Mouse (Mus musculus): ENCODE measurements around the gene Prdm5. TPM values are rescaled to one million over a fixed set of nuclear protein-coding genes. Genes with fewer than 3 reads are reported as not detected.

Gene Prdm5
- total RNA-seq (2021), result 10 to 100 TPM; 10.1 to 11.7 TPM
- long read RNA-seq, experiment 1, partial matches to known transcripts, result 0 of 5 reads
- long read RNA-seq, experiment 1, other reads (novel, unspliced or antisense), result 2 of 5 reads
- long read RNA-seq, experiment 2, partial matches to known transcripts, result 0 of 4 reads
- long read RNA-seq, experiment 2, other reads (novel, unspliced or antisense), result 3 of 4 reads

- peak; percentile 48 to 50 for DNase-seq (ENCODE audit: low spot score in 2 of 2)
Observed at GRCm38 (mm10) chr6:65778861-65779688, at the start of gene Prdm5. TSS of gene Prdm5 (plus strand) at chr6:65778988.

DNA sequence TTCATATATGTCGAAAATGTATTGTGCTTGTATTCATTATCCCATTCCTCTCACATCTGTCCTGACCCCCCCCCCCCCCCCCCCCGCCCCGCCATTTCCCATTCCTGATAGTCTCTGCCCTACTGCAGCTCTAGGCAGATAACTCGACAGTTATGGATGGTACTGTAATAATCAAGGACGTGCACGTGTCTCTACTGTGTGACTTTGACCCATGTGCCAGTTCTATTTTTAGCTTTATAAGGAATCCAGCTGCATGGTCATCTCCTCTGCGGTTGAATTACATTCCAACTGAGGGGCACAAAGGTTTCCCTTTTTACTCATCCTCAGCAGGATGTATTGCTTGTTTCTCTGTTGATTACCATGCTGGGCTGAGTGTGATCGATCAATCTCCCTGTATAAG is 39.3 kb upstream of the Prdm5 start:
- no peak for DNase-seq (ENCODE audit: low spot score in 2 of 2)

DNA sequence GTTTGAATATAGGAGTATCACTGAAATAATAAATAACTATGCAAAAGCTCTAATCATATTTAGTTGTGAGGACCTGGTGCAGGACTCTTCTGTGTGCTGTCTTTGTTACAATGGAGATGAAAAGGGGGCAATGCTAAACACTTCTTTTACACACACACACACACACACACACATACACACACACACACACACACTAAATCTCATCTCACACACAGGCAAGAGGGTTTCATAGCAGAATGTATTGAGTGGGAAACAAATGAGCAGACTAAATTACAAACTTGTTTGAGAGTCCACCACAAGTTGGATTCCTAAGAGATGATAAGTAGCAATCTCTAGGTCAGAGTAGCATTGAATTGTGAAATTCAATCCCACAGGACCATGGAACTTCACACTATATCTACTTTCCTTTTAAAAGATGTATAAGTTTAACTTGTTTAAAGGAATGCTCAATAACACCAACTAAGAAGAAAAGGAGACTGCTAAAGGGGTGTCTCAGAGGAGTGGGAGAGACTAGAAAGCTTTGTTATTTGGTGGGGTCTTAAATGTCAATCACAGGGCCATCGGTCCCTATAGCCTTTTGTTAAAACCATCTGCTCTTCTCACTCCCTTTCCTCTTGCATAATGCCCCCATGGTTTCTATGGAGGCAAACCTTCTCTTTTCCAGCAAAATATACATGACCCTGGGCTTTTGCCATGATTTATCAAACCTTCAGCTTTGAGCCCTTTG is 35.5 kb upstream of the Prdm5 start:
- no peak for DNase-seq (ENCODE audit: low spot score in 2 of 2)

- DNase-seq (ENCODE audit: low spot score in 2 of 2), result no peak
Observed at GRCm38 (mm10) chr6:65743871-65744202, 35.0 kb upstream of the Prdm5 start.

DNA sequence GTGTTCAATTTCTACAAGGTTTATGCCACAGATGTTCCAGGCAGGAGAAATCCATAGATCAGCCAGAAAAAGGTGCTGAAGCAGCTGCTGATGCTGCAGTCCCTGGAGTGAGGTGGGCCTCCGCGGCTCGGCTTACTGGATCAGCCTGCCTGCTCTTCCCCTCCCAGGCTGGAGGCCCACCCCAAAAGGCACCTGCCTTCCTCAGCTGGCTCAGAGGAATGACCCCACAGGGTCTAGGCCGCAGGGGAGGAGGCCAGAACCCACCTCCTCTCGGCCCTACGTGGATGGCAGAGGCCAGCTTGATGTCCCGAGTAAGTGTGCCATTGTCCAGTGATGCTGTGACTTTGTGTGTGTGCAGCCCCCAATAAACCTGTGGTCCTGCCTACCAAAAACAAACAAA is 20.6 kb upstream of the Prdm5 start:
- DNase-seq (ENCODE audit: low spot score in 2 of 2), result no peak

GRCm38 (mm10) chr6:65759174-65759573 is 19.6 kb upstream of the Prdm5 start:
- no peak for DNase-seq (ENCODE audit: low spot score in 2 of 2)

GRCm38 (mm10) chr6:65760073-65760472 is 18.7 kb upstream of the Prdm5 start:
- DNase-seq (ENCODE audit: low spot score in 2 of 2), result no peak

DNA sequence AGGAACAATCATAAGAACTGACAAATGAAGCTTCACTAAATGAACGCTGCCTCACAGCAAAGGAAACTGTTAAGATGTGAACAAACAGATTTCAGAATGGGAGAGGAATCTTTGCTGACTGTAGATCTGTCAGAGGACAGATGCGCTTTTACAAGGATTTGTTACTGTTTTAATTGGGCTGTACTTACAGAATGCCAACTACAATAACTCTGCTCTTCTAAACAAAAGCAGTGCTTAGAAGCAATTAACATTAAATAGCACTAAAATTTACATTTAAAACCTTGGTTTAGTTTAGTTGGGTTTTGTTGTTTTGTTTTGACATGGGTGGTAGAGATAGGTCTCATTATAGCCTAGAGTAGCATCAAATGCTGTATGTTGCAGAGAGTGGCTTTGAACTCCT is 14.3 kb upstream of the Prdm5 start:
- no peak for DNase-seq (ENCODE audit: low spot score in 2 of 2)

GRCm38 (mm10) chr6:65765057-65765456 is 13.7 kb upstream of the Prdm5 start:
- DNase-seq (ENCODE audit: low spot score in 2 of 2), result peak in 1 of 2 experiments; percentile 26

DNA sequence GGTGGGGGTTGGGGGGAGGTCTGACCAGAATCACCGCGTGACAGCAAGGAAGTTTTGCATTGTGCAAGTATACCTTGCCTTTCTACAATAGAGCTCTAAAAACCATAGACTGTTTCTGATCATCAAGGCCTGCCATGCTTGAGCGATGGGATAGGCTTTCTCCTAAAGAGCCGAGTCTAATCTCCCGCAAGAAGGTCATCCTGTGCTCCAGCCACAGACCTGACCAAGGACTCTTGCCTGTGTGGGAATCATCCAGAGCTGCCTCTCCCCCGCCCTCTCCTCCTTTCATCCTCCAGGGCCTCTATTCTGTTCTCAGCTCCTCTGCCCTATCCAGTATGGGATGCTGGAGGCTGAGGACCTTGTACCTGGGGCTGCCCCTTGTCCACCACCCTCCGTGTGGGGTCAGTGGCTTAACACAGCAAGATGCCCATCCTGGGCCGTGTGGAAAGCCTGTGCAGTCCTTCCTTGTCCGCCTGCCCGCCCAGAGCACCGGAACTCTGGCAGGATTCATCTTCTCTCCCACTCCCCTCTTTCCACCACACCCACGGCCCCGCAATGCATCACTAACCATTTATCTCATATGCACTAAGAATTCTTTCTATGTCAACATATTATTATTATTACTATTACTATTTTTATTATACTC is 12.9 kb upstream of the Prdm5 start:
- DNase-seq (ENCODE audit: low spot score in 2 of 2), result no peak

DNA sequence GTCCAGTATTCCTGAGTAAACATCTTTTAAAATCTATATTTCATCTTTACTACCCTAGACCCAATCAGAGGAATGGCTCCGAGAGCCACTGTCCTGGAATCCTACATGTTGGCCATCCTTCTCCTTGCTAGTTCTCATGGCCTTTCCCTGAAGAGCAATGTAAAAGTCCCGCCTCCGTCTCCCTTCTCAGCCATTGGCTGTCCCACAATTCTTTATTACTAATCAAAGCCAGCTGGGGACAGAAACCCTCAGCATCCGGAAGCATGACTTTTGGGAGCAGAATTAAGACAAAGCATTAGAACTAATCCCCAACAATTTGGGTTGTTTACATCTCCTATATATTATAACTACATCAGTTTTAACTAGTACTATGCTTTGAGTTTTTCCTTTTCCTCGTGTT is 10.9 kb upstream of the Prdm5 start:
- DNase-seq (ENCODE audit: low spot score in 2 of 2), result no peak

- DNase-seq (ENCODE audit: low spot score in 2 of 2), result no peak
Observed at GRCm38 (mm10) chr6:65773566-65773965, 5.2 kb upstream of the Prdm5 start.

- no peak for DNase-seq (ENCODE audit: low spot score in 2 of 2)
Observed at GRCm38 (mm10) chr6:65779689-65780233, 973 bp downstream of the Prdm5 start.

- no peak for DNase-seq (ENCODE audit: low spot score in 2 of 2)
Observed at GRCm38 (mm10) chr6:65781441-65781840, 2.7 kb downstream of the Prdm5 start.

- DNase-seq (ENCODE audit: low spot score in 2 of 2), result no peak
Observed at GRCm38 (mm10) chr6:65783670-65784069, 4.9 kb downstream of the Prdm5 start.

GRCm38 (mm10) chr6:65792923-65793322 is 14.1 kb downstream of the Prdm5 start:
- no peak for DNase-seq (ENCODE audit: low spot score in 2 of 2)

DNA sequence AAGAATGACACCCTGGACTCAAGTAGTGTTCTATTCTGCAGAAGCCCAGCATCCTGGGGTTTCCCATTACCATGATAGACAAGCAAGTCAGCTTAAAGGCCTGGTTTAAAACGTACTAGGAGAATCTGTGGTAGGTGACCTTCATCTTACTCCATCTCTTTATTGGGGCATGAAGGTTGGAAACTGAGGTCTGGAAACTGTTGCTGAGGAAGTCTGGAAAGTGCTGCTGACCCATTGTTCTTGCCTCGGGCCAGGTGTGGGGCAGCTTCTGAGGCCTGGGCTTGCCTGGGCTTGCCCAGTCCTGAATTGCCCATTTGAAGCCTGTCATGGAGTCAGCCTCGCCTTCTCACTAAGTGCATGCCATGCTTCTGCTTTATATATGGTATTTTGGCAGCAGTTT is 17.8 kb downstream of the Prdm5 start:
- DNase-seq (ENCODE audit: low spot score in 2 of 2), result no peak

- no peak for DNase-seq (ENCODE audit: low spot score in 2 of 2)
Observed at GRCm38 (mm10) chr6:65797276-65797675, 18.5 kb downstream of the Prdm5 start.

GRCm38 (mm10) chr6:65798390-65798789 is 19.6 kb downstream of the Prdm5 start:
- no peak for DNase-seq (ENCODE audit: low spot score in 2 of 2)

- no peak for DNase-seq (ENCODE audit: low spot score in 2 of 2)
Observed at GRCm38 (mm10) chr6:65811685-65812084, 32.9 kb downstream of the Prdm5 start.

- peak; percentile 34 to 79 for DNase-seq (ENCODE audit: low spot score in 2 of 2)
Observed at GRCm38 (mm10) chr6:65818039-65818747, 39.4 kb downstream of the Prdm5 start.

All from layer of hippocampus, postnatal 14 days (tissue).